Mouse (Mus musculus) layer of hippocampus, postnatal 25 days (tissue): ENCODE data around the gene Myh4. TPM values are rescaled to one million over a fixed set of nuclear protein-coding genes. Genes with fewer than 3 reads are reported as not detected.

Source experiments
- total RNA-seq, 2 experiments: library from RNA; stranded (reverse); gene quantifications; 2 replicates each; pipeline ENCODE4 v1.2.3; 2021

Gene Myh4
- total RNA-seq, 2 experiments from 2014 or later: 0.10 to 0.28 TPM

Other genes starting within 250 kb of the Myh4 start
- gene Tmem220, start 212.9 kb upstream of the Myh4 start, total RNA-seq: under 1 TPM; 0.52 to 0.66 TPM
- gene Adprm, start 185.4 kb upstream of the Myh4 start, total RNA-seq: 10 to 100 TPM; 20.9 to 29.2 TPM
- gene Sco1, start 185.4 kb upstream of the Myh4 start, total RNA-seq: 1 to 10 TPM; 8.3 to 9.5 TPM
- gene Myh3, start 159.7 kb upstream of the Myh4 start, total RNA-seq: under 1 TPM; 0.59 to 0.66 TPM
- gene Myh2, start 67.0 kb upstream of the Myh4 start, total RNA-seq: under 1 TPM; 0.16 to 0.17 TPM
- gene Myh1, start 38.0 kb upstream of the Myh4 start, total RNA-seq: under 1 TPM; 0.07 to 0.12 TPM
- gene Myh8, start 39.1 kb downstream of the Myh4 start, total RNA-seq: 1 to 10 TPM; 1.3 to 1.4 TPM
- gene Myh13, start 83.6 kb downstream of the Myh4 start, total RNA-seq: under 1 TPM; 0.07 to 0.12 TPM
- 100 to 1,000 TPM; 429 to 466 TPM for gene Gas7, start 217.4 kb downstream of the Myh4 start, total RNA-seq